Mouse (Mus musculus) lung, postnatal 0 days (tissue): ENCODE measurements around the gene Cldn13. TPM values are rescaled to one million over a fixed set of nuclear protein-coding genes. Genes with fewer than 3 reads are reported as not detected.
A peak's percentile ranks its signal among the peaks of the same experiment; 100 is the strongest.

Source experiments
- ATAC-seq: fragments of 200-750 bp; cut with Nextera tagmentation; 2 replicates; pipeline ENCODE4 v1.8.0; 2017; ENCODE audit warnings: moderate library complexity
- DNase-seq: peaks from one replicate; pipeline ENCODE4 v3.0.0-alpha.2; 2016; ENCODE audit warnings: low spot score
- H3K27ac ChIP-seq: fragments of 300-500 bp; sonication (generic); 2 replicates; pipeline ENCODE4 v1.5.1; 2014; ENCODE audit warnings: antibody characterized with exemption, mild to moderate bottlenecking, low read length, mixed read lengths
- H3K27me3 ChIP-seq: fragments of 300-500 bp; sonication (generic); replicated peaks from 2 replicates; pipeline ENCODE4 v1.6.1; 2014; ENCODE audit warnings: low read length, mixed read lengths; ENCODE audit not compliant: insufficient read depth
- H3K36me3 ChIP-seq: fragments of 300-500 bp; sonication (generic); 2 replicates; pipeline ENCODE4 v1.6.1; 2014; ENCODE audit warnings: low read length, mixed read lengths; ENCODE audit not compliant: insufficient read depth
- H3K4me1 ChIP-seq: fragments of 300-500 bp; sonication (generic); 2 replicates; pipeline ENCODE4 v1.6.1; 2014; ENCODE audit warnings: antibody characterized with exemption, low read depth, low read length, mixed read lengths; ENCODE audit not compliant: insufficient read depth
- H3K4me2 ChIP-seq: fragments of 300-500 bp; sonication (generic); replicated peaks from 2 replicates; pipeline ENCODE4 v1.6.1; 2014; ENCODE audit warnings: low read depth, mild to moderate bottlenecking, low read length, moderate library complexity, mixed read lengths
- H3K4me3 ChIP-seq: fragments of 300-500 bp; sonication (generic); 2 replicates; pipeline ENCODE4 v1.5.1; 2014; ENCODE audit warnings: low read depth, low read length
- H3K9ac ChIP-seq: fragments of 300-500 bp; sonication (generic); replicated peaks from 2 replicates; pipeline ENCODE4 v1.6.1; 2014; ENCODE audit warnings: low read depth, mild to moderate bottlenecking
- H3K9me3 ChIP-seq: fragments of 300-500 bp; sonication (generic); 2 replicates; pipeline ENCODE4 v1.6.1; 2016; ENCODE audit warnings: low read length, mixed read lengths
- CTCF ChIP-seq: IDR thresholded peaks from 2 replicates; pipeline ENCODE4 v1.5.1; 2016; ENCODE audit warnings: antibody characterized with exemption, mild to moderate bottlenecking
- EP300 ChIP-seq: IDR thresholded peaks from 2 replicates; pipeline ENCODE4 v1.6.1; 2016; ENCODE audit warnings: antibody characterized with exemption, mild to moderate bottlenecking, control low read depth
- WGBS: fragments of 180-500 bp; shearing (Covaris S2); extraction: QIAGEN DNeasy Blood & Tissue Kit; methylation state at CpG from one replicate; pipeline ENCODE4 v1.1.7; 2014; 5-methylcytosine and 5-hydroxymethylcytosine counted together
- polyA plus RNA-seq: library from polyadenylated mRNA; unstranded; fragments of >200 nt; fragmentation: Nextera tagmentation; extraction: Ambion mirVana; gene quantifications from 2 replicates; pipeline ENCODE4 v1.2.1, GENCODE M21; 2015

Cldn13 gene
- polyA plus RNA-seq, 1 experiment from 2014 or later = 1.6 TPM

GRCm38 (mm10) chr5:134907135-134907534, 8.2 kb downstream of the Cldn13 start:
- Histone ChIP-seq H3K4me1 (no peaks in the 10 kb centered on the region), H3K36me3 (no peaks in the 10 kb centered on the region), H3K4me3 (no peak overlapping the region), H3K9ac (no peak overlapping the region), H3K27ac (no peak overlapping the region), H3K9me3 (no peaks in the 10 kb centered on the region), H3K27me3 (no peaks in the 10 kb centered on the region), H3K4me2 (no peak overlapping the region)
- under 1% methylated on average over 13 of the region's 13 CpGs for WGBS
- peak; percentile 89 for ATAC-seq
- DNase-seq = peak; percentile 95
- TF ChIP-seq EP300 (no peak), CTCF (peak; percentile 99)

- no peak for DNase-seq
- no peak for ATAC-seq
- WGBS = 77% methylated on average over 6 of the region's 6 CpGs
Measured at GRCm38 (mm10) chr5:134906633-134907032, 8.7 kb downstream of the Cldn13 start, which contains the start of gene Tmem270. Tmem270 (minus strand) TSS chr5:134906733.

GRCm38 (mm10) chr5:134901644-134902027, 13.7 kb downstream of the Cldn13 start:
- no peak for ATAC-seq
- DNase-seq = no peak
- WGBS = 59% methylated on average over 8 of the region's 8 CpGs
- Histone ChIP-seq H3K4me3 (no peak overlapping the region), H3K9me3 (no peaks in the 10 kb centered on the region), H3K9ac (no peak overlapping the region), H3K27me3 (no peaks in the 10 kb centered on the region), H3K4me1 (peaks cover 3% of the 10 kb centered on the region; the same call in 1 of the 2 replicates), H3K4me2 (no peak overlapping the region), H3K36me3 (no peaks in the 10 kb centered on the region), H3K27ac (no peak overlapping the region)
- no peak for TF ChIP-seq CTCF
- no peak for TF ChIP-seq EP300

More at GRCm38 (mm10) chr5:134906633-134907032, 8.7 kb downstream of the Cldn13 start, which contains the start of gene Tmem270:
- no peaks in the 10 kb centered on the region for H3K4me1 ChIP-seq
- no peaks in the 10 kb centered on the region for H3K9me3 ChIP-seq
- no peak within 1 kb of the TSS for H3K9ac ChIP-seq
- no peaks in the 10 kb centered on the region for H3K36me3 ChIP-seq
- TF ChIP-seq EP300 = no peak
- TF ChIP-seq CTCF = no peak
- no peak within 1 kb of the TSS for H3K4me3 ChIP-seq
- H3K27ac ChIP-seq = no peak within 1 kb of the TSS
- no peaks in the 10 kb centered on the region for H3K27me3 ChIP-seq
- no peak within 1 kb of the TSS for H3K4me2 ChIP-seq

GRCm38 (mm10) chr5:134901012-134901643, 14.2 kb downstream of the Cldn13 start:
- TF ChIP-seq EP300 (no peak; the same call in 1 of the 2 replicates), CTCF (peak; percentile 76)
- DNase-seq (peak; percentile 85), ATAC-seq (peak; percentile 60)
- Histone ChIP-seq H3K4me2 (no peak overlapping the region), H3K9ac (no peak overlapping the region), H3K27ac (no peak overlapping the region), H3K9me3 (no peaks in the 10 kb centered on the region), H3K27me3 (no peaks in the 10 kb centered on the region), H3K4me3 (no peak overlapping the region), H3K4me1 (peaks cover 3% of the 10 kb centered on the region; the same call in 1 of the 2 replicates), H3K36me3 (no peaks in the 10 kb centered on the region)
- 25% methylated on average over 12 of the region's 12 CpGs for WGBS

- no peaks in the 10 kb centered on the region for H3K9me3 ChIP-seq
- peak; percentile 66 for DNase-seq
- peaks cover 3% of the 10 kb centered on the region; the same call in 1 of the 2 replicates for H3K4me1 ChIP-seq
- no peaks in the 10 kb centered on the region for H3K27me3 ChIP-seq
- H3K27ac ChIP-seq = peak overlapping the region; percentile 57
- TF ChIP-seq EP300 (peak; percentile 70), CTCF (no peak)
- H3K4me3 ChIP-seq = no peak overlapping the region
- 38% methylated on average over 17 of the region's 17 CpGs for WGBS
- H3K36me3 ChIP-seq = no peaks in the 10 kb centered on the region
- ATAC-seq = peak; percentile 51
- no peak overlapping the region for H3K4me2 ChIP-seq
- H3K9ac ChIP-seq = no peak overlapping the region
Measured at GRCm38 (mm10) chr5:134897596-134897995, 17.7 kb downstream of the Cldn13 start.

GRCm38 (mm10) chr5:134896965-134897364, 18.4 kb downstream of the Cldn13 start:
- no peaks in the 10 kb centered on the region for H3K36me3 ChIP-seq
- ATAC-seq (no peak), DNase-seq (no peak)
- H3K9ac ChIP-seq = no peak overlapping the region
- peak overlapping the region; percentile 57 for H3K27ac ChIP-seq
- no peaks in the 10 kb centered on the region for H3K27me3 ChIP-seq
- H3K4me3 ChIP-seq = no peak overlapping the region
- no peaks in the 10 kb centered on the region for H3K9me3 ChIP-seq
- TF ChIP-seq CTCF (no peak), EP300 (no peak)
- WGBS = 86% methylated on average over 7 of the region's 8 CpGs
- H3K4me2 ChIP-seq = no peak overlapping the region
- peaks cover 3% of the 10 kb centered on the region; the same call in 1 of the 2 replicates for H3K4me1 ChIP-seq
